Mouse (Mus musculus): Measurements from ENCODE around the gene Stradb.
"Not testable (repeated sequence)": the region's sequence is repeated elsewhere in the genome, so short reads cannot be mapped to it uniquely, and the experiment has no call there.

Stradb gene

GRCm38 (mm10) chr1:58973366-58974221 is at the start of gene Stradb, which contains the start of gene Trak2:
Gene Stradb (plus strand): TSS chr1:58973522.
Gene Trak2 (minus strand): TSS chr1:58973430.
- DNase-seq (ENCODE audit: low spot score in 2 of 2) = peak; percentile 91 to 95

GRCm38 (mm10) chr1:58926664-58927063 is 46.7 kb upstream of the Stradb start:
- no peak for DNase-seq (ENCODE audit: low spot score in 2 of 2)

- DNase-seq (ENCODE audit: low spot score in 2 of 2) = no peak
These were observed 36.3 kb upstream of the Stradb start for GRCm38 (mm10) chr1:58936746-58937605.

- no peak for DNase-seq (ENCODE audit: low spot score in 2 of 2)
These were observed 35.7 kb upstream of the Stradb start for GRCm38 (mm10) chr1:58937606-58938099.

DNA sequence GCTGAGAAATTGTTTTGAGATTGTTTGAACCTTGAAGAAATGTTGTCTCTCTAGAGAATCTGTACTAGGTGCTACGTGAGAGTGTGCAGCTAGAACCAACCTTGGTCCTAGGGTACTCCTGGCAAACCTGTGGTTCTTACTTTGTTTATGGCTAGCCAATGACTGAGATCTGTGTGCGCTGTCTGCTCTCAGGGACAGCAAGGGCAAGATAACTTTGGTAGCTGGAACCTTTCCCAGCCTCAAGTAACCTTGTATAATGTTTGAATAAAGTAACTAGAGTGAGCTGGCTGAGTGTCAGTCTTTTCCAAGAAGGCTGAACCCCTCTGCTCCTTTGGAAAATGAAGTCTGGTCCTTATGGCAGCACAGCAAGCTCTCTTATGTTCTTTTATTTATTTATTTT is 27.8 kb upstream of the Stradb start:
- no peak for DNase-seq (ENCODE audit: low spot score in 2 of 2)

GRCm38 (mm10) chr1:58945960-58946670 is 27.2 kb upstream of the Stradb start:
- no peak for DNase-seq (ENCODE audit: low spot score in 2 of 2)

GRCm38 (mm10) chr1:58946718-58947117 is 26.6 kb upstream of the Stradb start:
- no peak for DNase-seq (ENCODE audit: low spot score in 2 of 2)

GRCm38 (mm10) chr1:58949561-58950106 is 23.7 kb upstream of the Stradb start:
- DNase-seq (ENCODE audit: low spot score in 2 of 2) = no peak

GRCm38 (mm10) chr1:58950899-58951648 is 22.2 kb upstream of the Stradb start:
- no peak for DNase-seq (ENCODE audit: low spot score in 2 of 2)

- no peak for DNase-seq (ENCODE audit: low spot score in 2 of 2)
These were observed 21.5 kb upstream of the Stradb start for GRCm38 (mm10) chr1:58951841-58952240.

- DNase-seq (ENCODE audit: low spot score in 2 of 2) = no peak
These were observed 20.8 kb upstream of the Stradb start for GRCm38 (mm10) chr1:58952526-58952925.

- DNase-seq (ENCODE audit: low spot score in 2 of 2) = no peak
These were observed 20.3 kb upstream of the Stradb start for GRCm38 (mm10) chr1:58952997-58953396.

DNA sequence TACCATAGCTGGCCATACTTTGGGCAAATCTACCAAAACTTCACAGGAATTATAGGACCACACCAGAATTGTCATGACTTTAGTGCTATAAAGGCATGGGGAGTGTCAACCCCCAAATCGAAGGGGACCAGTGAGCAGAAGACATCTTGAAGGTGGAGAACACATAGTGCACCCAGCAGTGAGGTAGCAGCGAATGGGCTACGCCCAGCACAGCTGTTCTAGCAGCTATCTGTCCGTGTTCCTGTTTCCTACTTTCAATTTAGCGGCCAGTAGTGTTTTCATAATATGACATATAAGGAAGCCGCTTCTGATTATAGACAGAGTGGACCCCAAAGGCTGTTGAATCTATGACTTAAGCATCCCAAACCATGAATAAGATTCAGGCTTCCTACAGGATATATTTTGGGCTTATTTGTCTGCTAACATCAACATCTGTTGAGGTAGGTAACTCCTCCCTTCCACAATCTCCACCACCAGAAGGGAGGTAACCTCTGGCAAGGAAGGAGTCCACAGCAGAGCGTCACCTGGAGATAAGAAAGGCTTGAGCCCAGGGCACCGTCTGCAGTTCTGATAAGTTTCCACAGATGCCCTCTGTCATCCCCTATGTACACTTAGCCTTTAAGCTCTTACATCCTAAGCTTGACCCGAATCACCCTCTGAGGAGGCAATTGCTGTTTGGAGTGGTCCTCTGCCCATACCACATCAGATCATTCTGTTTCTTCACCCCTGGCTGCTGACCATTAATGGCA is 19.5 kb upstream of the Stradb start:
- no peak for DNase-seq (ENCODE audit: low spot score in 2 of 2)

DNA sequence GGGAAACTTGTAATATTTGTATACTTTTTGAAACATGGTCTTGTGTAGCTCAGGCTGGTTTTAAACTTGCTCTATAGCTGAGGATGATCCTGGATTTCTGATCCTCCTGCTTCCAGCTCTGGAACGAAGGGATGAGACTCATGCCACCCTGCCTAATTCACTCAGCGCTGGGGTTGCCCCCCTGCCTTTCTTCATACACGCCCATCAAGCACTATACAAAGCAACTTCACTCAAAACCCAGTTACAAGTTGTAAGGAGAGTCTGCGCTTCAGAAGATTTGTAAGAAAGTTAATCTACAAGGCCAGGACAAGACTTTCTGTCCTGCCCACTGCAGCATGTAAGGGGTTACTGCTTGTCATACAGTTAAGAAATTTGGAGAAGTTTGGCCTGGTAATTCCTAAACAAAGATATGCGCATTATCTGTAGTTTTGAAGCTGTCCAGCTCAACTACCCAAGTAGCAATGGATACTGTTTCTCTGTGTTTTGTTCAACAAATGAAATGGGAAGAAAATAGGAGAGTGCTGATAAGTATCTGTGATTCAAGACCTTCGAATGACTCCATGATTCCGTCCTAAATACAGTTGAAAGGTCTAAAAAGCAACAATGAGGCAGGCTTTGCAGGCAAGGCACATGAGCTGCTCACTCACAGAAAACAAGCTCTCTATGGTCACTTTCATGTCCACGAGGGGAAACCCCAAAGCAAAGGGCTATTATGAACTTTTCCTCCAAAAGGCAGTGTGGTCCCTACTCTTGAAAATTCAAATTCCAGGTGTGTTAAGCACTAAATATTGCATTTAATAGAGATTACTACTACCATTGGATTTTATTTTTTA is 18.5 kb upstream of the Stradb start:
- DNase-seq (ENCODE audit: low spot score in 2 of 2) = no peak

DNA sequence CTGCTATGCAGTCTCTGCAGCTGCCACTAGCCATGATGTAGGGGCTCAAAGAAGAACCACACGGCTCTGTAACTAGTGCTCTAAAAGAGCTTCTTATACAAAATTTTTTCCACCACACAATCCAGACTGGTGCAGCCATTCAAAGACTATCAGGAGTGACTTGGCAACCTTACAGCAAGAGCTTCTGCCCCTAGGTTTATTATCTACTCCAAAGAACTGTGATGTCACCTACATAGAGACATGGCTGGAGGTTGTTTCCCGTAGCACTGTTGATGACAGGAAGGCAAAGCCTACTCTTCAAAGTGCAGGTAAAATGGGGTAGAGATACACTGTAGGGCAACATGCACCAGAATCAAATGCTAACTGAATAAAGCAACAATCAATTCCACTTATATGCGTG is 17.6 kb upstream of the Stradb start:
- DNase-seq (ENCODE audit: low spot score in 2 of 2) = no peak

DNA sequence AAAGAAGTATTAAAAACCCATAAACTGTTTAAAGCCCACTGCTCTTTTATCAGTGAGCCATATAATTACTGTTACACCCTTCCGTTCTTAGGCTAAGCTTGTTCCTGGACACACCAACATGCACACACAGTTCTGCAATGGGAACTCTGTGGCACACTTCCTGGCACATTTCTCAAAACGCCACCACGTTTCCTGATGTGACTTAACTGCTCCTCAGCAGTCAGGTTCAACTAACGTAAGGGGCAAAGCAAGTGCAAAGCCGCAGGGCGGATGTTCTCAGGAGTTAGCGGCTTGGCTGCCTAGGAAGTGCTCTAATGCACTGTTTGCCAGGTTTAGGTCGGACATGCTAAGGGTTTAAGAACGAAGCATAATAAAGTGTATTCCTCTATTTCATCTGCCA is 17.1 kb upstream of the Stradb start:
- DNase-seq (ENCODE audit: low spot score in 2 of 2) = no peak

DNA sequence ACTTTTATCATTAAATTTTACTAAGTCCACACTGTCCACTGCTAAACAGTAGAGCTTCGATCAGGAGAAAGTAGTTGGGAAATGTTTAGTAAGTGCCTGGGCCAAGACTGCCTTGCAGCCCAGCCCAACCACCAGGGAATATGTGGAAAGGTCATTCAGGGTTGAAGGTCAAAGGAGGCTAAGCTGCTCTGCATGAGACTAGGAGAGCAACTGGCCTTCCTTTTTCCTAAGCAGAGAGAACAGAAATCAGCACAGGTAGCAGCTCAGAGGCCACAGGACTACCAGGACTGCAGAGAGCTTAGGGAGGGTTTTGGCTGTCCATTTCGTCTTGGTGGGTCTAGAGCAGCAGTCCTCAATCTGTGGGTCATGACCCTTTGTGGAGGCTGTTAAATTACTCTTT is 15.4 kb upstream of the Stradb start:
- DNase-seq (ENCODE audit: low spot score in 2 of 2) = no peak

DNA sequence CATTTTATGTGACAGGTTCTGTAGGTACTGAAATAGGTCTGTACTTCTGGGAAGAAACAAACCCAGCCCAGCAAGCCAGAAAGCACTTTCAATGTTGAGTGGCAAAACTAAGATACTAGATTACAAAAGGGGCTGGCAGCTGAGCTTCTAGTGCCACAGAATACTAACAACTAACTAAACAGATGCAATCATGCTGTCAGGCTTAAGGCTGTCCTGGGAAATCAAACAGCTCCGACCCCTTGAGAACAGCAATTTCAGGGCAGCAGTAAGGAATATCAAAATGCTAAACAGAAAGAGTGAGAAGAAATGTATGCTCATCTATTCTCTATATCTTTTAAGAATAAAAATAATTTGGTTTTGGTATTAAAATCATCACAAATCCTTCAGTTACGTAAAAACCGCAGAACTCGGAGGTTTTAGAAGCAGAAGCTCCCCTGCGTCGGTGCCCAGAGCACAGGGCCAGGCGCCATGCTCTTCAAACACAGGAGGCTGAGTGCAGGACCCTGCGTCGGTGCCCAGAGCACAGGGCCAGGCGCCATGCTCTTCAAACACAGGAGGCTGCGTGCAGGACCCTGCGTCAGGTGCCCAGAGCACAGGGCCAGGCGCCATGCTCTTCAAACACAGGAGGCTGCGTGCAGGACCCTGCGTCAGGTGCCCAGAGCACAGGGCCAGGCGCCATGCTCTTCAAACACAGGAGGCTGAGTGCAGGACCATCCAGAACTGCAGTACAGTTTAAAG is 14.4 kb upstream of the Stradb start:
- DNase-seq (ENCODE audit: low spot score in 2 of 2) = not testable (repeated sequence)
